Mouse (Mus musculus): ENCODE results near the gene Gm3739. TPM values are rescaled to one million over a fixed set of nuclear protein-coding genes. Genes with fewer than 3 reads are reported as not detected.
"Not testable (repeated sequence)": the region's sequence is repeated elsewhere in the genome, so short reads cannot be mapped to it uniquely, and the experiment has no call there.

Gm3739 gene
- polyA plus RNA-seq (2015; fragmentation: Nextera tagmentation; extraction: Ambion mirVana), result not detected in 2 replicates

- not testable (repeated sequence) for H3K9ac ChIP-seq; H3K4me1 ChIP-seq (replicated peaks); H3K27ac ChIP-seq (replicated peaks); ATAC-seq (ENCODE audit: insufficient read depth); H3K36me3 ChIP-seq (replicated peaks); H3K9me3 ChIP-seq (replicated peaks); H3K27me3 ChIP-seq
- Histone ChIP-seq H3K4me2 (peak within 1 kb of the TSS; percentile 42; the same call in 1 of the 2 replicates), H3K4me3 (replicated peaks) (0 out of 2 replicates have a peak within 1 kb of the TSS, but pooled peaks have one; percentile 5)
- WGBS (ENCODE audit: insufficient replicate concordance), result 0% methylated on average over 17 of the region's 35 CpGs
Measured at GRCm38 (mm10) chr14:7314661-7315060, at the start of gene Gm3739. Gene Gm3739 (minus strand): TSS chr14:7315049.

- H3K9me3 ChIP-seq (replicated peaks); ATAC-seq (ENCODE audit: insufficient read depth); H3K27ac ChIP-seq (replicated peaks); H3K36me3 ChIP-seq (replicated peaks); H3K27me3 ChIP-seq; H3K4me2 ChIP-seq; H3K9ac ChIP-seq; H3K4me3 ChIP-seq (replicated peaks); H3K4me1 ChIP-seq (replicated peaks): not testable (repeated sequence)
- no CpG with 5 or more reads among the region's 1 CpGs for WGBS (ENCODE audit: insufficient replicate concordance)
Measured at GRCm38 (mm10) chr14:7332295-7332694, 17.4 kb upstream of the Gm3739 start, which contains the start of gene Gm5797. Gene Gm5797 (minus strand): TSS chr14:7332395.

GRCm38 (mm10) chr14:7315093-7315492 is 244 bp upstream of the Gm3739 start:
- H3K27me3 ChIP-seq; H3K27ac ChIP-seq (replicated peaks); H3K4me1 ChIP-seq (replicated peaks); H3K9ac ChIP-seq; H3K9me3 ChIP-seq (replicated peaks); H3K36me3 ChIP-seq (replicated peaks); ATAC-seq (ENCODE audit: insufficient read depth): not testable (repeated sequence)
- WGBS (ENCODE audit: insufficient replicate concordance), result under 1% methylated on average over 18 of the region's 19 CpGs
- Histone ChIP-seq H3K4me2 (peak overlapping the region; percentile 42; the same call in 1 of the 2 replicates), H3K4me3 (replicated peaks) (0 out of 2 replicates have a peak overlapping the region, but pooled peaks have one; percentile 5)

GRCm38 (mm10) chr14:7264614-7265013 is 50.2 kb downstream of the Gm3739 start, which contains the start of gene Gm3727:
Gene Gm3727 (minus strand): TSS chr14:7264714.
- H3K36me3 ChIP-seq (replicated peaks); H3K4me2 ChIP-seq; ATAC-seq (ENCODE audit: insufficient read depth); H3K9me3 ChIP-seq (replicated peaks); H3K9ac ChIP-seq; H3K4me1 ChIP-seq (replicated peaks); H3K4me3 ChIP-seq (replicated peaks); H3K27me3 ChIP-seq; H3K27ac ChIP-seq (replicated peaks): not testable (repeated sequence)
- 43% methylated on average over 3 of the region's 3 CpGs for WGBS (ENCODE audit: insufficient replicate concordance)

Other genes starting within 250 kb of the Gm3739 start
- not detected in 2 replicates for gene Gm3696, start 214.4 kb downstream of the Gm3739 start, polyA plus RNA-seq (2015; fragmentation: Nextera tagmentation; extraction: Ambion mirVana)
- not detected in 2 replicates for gene Gm6676, start 189.6 kb downstream of the Gm3739 start, polyA plus RNA-seq (2015; fragmentation: Nextera tagmentation; extraction: Ambion mirVana)
- 0.10 and 0.12 TPM in 2 replicates for gene Gm3512, start 140.5 kb downstream of the Gm3739 start, polyA plus RNA-seq (2015; fragmentation: Nextera tagmentation; extraction: Ambion mirVana)
- not detected in 2 replicates for gene Gm16434, start 120.5 kb downstream of the Gm3739 start, polyA plus RNA-seq (2015; fragmentation: Nextera tagmentation; extraction: Ambion mirVana)
- gene Gm3727, start 50.3 kb downstream of the Gm3739 start, polyA plus RNA-seq (2015; fragmentation: Nextera tagmentation; extraction: Ambion mirVana), result not detected in 2 replicates
- not detected in 2 replicates for gene Gm5797, start 17.3 kb upstream of the Gm3739 start, polyA plus RNA-seq (2015; fragmentation: Nextera tagmentation; extraction: Ambion mirVana)
- gene Gm8374, start 50.1 kb upstream of the Gm3739 start, polyA plus RNA-seq (2015; fragmentation: Nextera tagmentation; extraction: Ambion mirVana), result not detected in 2 replicates
- 0.12 TPM in 1 of 2 replicates, not detected in the other for gene Gm3755, start 135.9 kb upstream of the Gm3739 start, polyA plus RNA-seq (2015; fragmentation: Nextera tagmentation; extraction: Ambion mirVana)
- gene Gm3752, start 168.7 kb upstream of the Gm3739 start, polyA plus RNA-seq (2015; fragmentation: Nextera tagmentation; extraction: Ambion mirVana), result not detected in 2 replicates